Mouse (Mus musculus): ENCODE results near the gene Vtn.
"Not testable (repeated sequence)": the region's sequence is repeated elsewhere in the genome, so short reads cannot be mapped to it uniquely, and the experiment has no call there.

Vtn gene

GRCm38 (mm10) chr11:78499543-78499942 lies 652 bp downstream of the Vtn start:
- no peak for DNase-seq

DNA sequence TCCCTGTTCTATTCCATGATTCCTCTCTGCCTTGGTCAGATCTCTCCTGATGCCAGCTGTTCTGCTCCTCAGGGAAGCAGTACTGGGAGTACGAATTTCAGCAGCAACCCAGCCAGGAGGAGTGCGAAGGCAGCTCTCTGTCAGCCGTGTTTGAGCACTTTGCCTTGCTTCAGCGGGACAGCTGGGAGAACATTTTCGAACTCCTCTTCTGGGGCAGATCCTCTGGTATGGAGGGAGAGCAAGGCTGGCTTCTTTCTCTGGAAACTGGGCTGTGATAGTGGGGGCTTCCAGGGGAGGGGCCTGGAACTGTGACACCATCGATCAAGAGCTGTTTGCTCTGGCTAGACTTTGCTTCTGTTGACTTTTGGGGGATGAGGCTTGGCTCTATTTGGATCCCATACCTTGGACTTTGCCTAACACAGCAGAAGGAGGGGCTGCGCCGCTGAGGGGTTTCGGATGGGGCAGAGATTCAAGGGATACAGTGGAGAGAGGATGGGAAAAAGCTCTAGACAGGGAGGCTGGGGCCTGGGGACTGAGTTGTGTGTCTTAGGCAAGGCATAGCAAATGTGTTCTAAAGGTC lies 1.8 kb downstream of the Vtn start:
- DNase-seq, result no peak

DNA sequence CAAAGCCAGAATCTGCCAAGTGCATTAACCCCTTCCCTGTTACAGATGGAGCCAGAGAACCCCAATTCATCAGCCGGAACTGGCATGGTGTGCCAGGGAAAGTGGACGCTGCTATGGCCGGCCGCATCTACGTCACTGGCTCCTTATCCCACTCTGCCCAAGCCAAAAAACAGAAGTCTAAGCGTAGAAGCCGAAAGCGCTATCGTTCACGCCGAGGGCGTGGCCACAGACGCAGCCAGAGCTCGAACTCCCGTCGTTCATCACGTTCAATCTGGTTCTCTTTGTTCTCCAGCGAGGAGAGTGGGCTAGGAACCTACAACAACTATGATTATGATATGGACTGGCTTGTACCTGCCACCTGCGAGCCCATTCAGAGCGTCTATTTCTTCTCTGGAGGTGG lies 2.6 kb downstream of the Vtn start:
- DNase-seq, result no peak

DNA sequence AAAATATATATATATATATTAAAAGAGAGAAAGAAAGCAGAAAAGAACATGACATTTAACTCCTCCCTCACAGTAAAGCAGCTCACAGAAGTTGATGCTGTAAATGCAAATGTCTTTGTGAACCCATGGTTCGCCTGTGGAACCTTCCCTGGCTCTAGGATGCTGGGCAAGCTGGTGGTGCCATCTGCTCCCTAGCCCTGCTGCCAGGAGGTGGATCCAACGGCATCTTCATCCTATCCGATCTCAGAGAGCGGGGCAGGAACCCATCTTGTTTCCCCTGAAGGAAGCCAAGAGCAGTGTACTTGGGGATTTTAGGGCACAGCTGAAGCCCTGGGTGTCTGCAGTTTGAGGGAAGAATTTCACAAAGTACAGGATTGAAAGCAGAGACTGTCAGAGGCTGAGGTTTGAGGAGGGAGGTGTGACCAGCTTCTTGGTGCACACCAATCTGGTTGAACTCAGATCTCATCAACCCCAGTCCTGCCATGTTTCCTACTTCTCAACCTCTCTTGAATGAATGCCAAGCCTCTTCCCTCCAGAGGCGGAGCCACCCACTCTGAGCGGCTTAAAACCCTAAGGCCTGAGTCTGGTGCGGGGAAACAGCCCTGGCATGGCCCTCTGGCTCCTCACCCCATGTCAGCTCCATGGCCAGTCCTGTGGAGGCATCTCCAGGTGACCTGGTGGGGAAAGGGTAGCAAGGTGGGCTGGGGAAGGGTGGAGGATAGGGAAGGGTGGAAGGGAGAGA lies 4.2 kb downstream of the Vtn start, which contains the start of gene Sebox:
Gene Sebox (plus strand): TSS at position 539 of the 742 bp plus-strand sequence.
- DNase-seq, result peak; percentile 92

DNA sequence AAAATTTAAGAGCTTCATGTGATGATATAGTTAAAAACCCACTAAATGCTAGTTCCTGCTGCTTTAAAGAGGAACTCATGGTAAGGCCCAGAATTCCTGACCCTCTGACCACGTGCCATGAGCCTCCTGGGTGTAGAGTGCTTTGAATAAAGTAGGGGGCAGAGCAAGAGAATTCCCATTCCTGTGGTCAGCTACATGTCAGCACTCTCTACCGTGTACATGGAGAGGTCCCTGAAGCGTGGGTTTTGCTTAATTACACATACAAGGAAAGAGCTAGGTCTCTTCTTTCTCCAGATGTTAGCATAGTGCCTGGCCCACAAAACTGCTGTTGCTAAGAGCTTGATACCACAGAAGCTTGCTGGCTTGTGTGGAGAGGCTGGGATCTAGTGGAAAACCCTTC lies 6.5 kb downstream of the Vtn start:
- no peak for DNase-seq

DNA sequence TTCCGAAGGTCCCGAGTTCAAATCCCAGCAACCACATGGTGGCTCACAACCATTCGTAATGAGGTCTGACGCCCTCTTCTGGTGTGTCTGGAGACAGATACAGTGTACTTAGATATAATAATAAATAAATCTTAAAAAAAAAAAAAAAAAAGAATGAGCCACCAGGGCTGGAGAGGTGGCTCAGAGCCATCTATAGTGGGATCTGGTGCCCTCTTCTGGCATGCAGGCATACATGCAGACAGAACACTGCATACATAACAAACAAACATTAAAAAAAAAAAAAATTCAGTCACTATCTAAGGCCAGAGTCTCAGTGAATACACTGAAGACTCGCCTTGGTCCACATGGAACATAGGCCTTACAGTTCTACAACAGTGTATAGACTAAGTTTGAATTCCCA lies 10.3 kb downstream of the Vtn start:
- peak in 1 of 2 experiments; percentile 65 for DNase-seq

- DNase-seq, result peak; percentile 92 to 96
Measured at GRCm38 (mm10) chr11:78512025-78512957, 13.4 kb downstream of the Vtn start, which contains the start of the genes Tmem199 and Poldip2. Gene Tmem199 (minus strand): TSS chr11:78512172. Gene Poldip2 (plus strand): TSS chr11:78512193.

DNA sequence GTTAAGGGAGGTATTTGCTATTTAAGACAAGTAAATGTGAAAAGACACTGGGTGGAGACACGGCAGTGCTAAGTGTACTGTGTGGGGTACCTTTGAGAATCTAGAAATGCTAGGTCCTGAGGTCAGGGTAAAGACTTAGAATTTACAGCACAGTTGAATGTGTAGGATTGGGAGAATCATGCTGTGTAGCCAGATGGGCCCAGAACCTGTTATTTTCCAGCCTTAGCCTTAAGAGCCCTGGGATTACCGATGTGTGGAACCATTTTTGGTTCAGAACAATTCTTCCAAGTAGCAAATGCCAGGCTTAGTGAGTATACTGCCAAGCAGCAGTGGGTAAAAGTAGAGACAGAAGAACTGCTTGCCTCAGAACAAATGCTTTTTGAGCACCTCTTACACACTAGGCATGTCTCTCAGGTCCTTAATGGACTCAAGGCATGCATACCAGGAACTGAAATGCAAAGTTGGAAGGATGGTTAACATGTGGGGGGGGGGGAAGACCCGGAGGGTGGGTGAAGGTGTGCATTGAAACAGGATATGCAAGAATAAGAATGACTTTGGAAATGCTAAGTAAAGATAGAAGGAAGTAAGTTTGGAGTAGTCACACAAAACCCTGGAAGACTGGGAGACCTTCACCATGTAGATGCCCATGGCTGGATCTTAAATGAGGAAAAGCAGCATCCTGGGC lies 14.4 kb downstream of the Vtn start:
- no peak for DNase-seq

- DNase-seq, result peak in 1 of 2 experiments; percentile 45
Measured at GRCm38 (mm10) chr11:78515549-78516325, 16.8 kb downstream of the Vtn start.

- DNase-seq, result no peak
Measured at GRCm38 (mm10) chr11:78518931-78519330, 20.0 kb downstream of the Vtn start.

DNA sequence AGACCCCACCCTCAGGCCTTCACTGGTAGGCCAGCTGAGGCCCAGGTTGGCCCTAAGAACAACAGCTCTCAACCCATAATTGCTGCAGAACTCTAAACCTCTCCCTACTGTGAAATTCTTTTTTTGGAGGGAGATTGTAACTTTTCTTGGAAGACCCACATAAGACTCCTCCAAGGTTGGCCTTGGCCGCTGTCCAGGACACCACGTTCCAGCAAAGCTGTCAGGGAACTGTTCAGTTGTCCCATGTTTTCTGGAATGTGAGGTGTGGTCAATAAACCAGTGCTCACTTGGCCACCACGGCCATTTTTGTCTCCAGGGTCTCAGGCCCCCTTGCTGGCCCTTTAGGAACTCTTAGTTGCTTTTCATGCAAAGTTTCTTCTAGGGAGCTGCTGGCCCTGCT lies 23.0 kb downstream of the Vtn start:
- peak in 1 of 2 experiments; percentile 31 for DNase-seq

- DNase-seq, result peak in 1 of 2 experiments; percentile 48
Measured at GRCm38 (mm10) chr11:78522481-78522997, 23.6 kb downstream of the Vtn start.

DNA sequence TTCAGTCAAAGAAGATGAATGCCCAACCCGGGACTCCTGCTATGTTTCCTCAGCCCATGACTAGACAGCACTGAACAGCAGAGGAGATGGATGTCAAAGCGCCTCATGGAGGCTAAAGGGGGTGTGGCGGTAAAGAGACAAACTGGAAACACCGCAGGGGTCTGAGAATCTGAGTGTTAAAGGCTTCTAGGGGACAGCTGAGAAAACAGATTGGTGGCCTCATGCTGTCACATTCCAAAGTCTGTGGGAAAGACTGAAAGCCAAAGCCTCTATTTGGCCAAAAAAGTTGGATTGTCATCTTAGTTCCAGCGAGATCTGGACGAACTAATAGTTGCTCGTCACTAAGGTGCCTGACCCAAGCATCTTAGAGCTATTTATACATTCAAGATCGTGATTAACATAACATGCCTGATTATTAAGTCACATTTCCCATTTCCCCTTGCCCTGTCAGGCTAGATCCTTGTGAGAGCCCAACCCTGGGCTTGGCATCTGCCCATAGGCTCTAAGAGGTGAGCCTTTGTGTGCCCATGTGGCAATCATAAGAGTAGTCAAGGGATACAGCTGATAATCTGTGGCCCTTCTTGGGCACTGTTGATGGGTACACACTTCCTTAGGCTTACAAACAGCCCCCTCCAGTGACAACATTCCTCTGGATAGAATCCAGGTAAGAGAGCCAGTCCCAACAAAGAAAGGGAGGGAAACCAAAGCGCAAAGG lies 24.5 kb downstream of the Vtn start:
- DNase-seq, result no peak

GRCm38 (mm10) chr11:78524838-78525237 lies 25.9 kb downstream of the Vtn start:
- DNase-seq, result peak in 1 of 2 experiments; percentile 56

- DNase-seq, result no peak
Measured at GRCm38 (mm10) chr11:78528714-78529113, 29.8 kb downstream of the Vtn start.

DNA sequence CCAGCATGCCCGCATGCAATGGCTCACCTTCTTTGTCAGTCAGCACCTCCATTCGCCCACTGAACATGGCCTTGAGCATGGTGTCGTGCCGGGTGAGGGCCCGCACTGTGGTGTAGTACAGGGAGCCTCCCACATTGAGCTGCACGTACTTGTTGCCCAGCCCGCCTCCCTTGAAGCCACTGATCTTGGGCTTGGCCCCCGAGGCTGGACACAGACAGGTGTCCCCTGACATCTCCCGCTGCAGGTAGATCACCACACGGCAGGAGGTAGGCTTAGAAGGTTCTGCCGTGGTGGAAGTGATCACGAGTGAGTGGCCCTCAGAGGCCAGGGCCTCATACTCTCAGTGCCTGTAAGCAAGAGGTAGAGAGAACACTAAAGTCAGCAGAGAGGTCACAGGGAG lies 31.1 kb downstream of the Vtn start:
- DNase-seq, result no peak

- DNase-seq, result no peak
Measured at GRCm38 (mm10) chr11:78531046-78531445, 32.2 kb downstream of the Vtn start.

- DNase-seq, result not testable (repeated sequence)
Measured at GRCm38 (mm10) chr11:78531515-78531914, 32.6 kb downstream of the Vtn start.

- no peak for DNase-seq
Measured at GRCm38 (mm10) chr11:78534516-78534915, 35.6 kb downstream of the Vtn start.

- DNase-seq, result no peak
Measured at GRCm38 (mm10) chr11:78535376-78536079, 36.6 kb downstream of the Vtn start.

Measured in cerebellum, postnatal 25 days (tissue).